Comparison of ENCODE assay signal across 8 mouse cellular contexts in genomic region chr7:80687721-80688555, GRCm38 (mm10). TPM values are rescaled to one million over a fixed set of nuclear protein-coding genes. Genes with fewer than 3 reads are reported as not detected.
A peak's percentile ranks its signal among the peaks of the same experiment; 100 is the strongest.
DNase-seq lines count a peak whose midpoint lies in the region; ATAC-seq lines count a peak whose summit lies in the region.

No protein-coding gene starts in this region.

- peaks cover 15% of the 10 kb centered on the region for H3K4me1 ChIP-seq in embryonic facial prominence, embryonic 14.5 days (ENCODE audit: control insufficient read depth, insufficient read depth, low read length)
- H3K4me1 ChIP-seq in limb, embryonic 11.5 days (ENCODE audit: control insufficient read depth, insufficient read depth, low read length), result peaks cover 4% of the 10 kb centered on the region; the same call in 1 of the 2 replicates
- peaks cover 14% of the 10 kb centered on the region for H3K4me1 ChIP-seq in midbrain, embryonic 12.5 days

- peak; percentile 48 for ATAC-seq in embryonic facial prominence, embryonic 14.5 days (ENCODE audit: low read depth)
- ATAC-seq in limb, embryonic 11.5 days (ENCODE audit: insufficient number of reproducible peaks, low FRiP score, low TSS enrichment, low read depth), result peak; percentile 33; the same call in 1 of the 2 replicates
- peak; percentile 59 for ATAC-seq in midbrain, embryonic 12.5 days (ENCODE audit: low FRiP score, low read depth)

- peak overlapping the region; percentile 96 for H3K27ac ChIP-seq in embryonic facial prominence, embryonic 14.5 days (replicated peaks; ENCODE audit: low read depth, low read length)
- peak overlapping the region; percentile 94 for H3K27ac ChIP-seq in limb, embryonic 11.5 days (replicated peaks; ENCODE audit: low read depth, low read length)
- peak overlapping the region; percentile 96 for H3K27ac ChIP-seq in midbrain, embryonic 12.5 days (replicated peaks)

- peak overlapping the region; percentile 67 for H3K4me2 ChIP-seq in embryonic facial prominence, embryonic 14.5 days (ENCODE audit: low read depth, low read length)
- peak overlapping the region; percentile 75 for H3K4me2 ChIP-seq in limb, embryonic 11.5 days (ENCODE audit: low read depth, severe bottlenecking)
- H3K4me2 ChIP-seq in midbrain, embryonic 12.5 days (replicated peaks), result peak overlapping the region; percentile 67

- H3K9ac ChIP-seq in embryonic facial prominence, embryonic 14.5 days (ENCODE audit: low read depth, low read length), result peak overlapping the region; percentile 96
- H3K9ac ChIP-seq in limb, embryonic 11.5 days (ENCODE audit: low read length), result peak overlapping the region; percentile 93
- H3K9ac ChIP-seq in midbrain, embryonic 12.5 days (replicated peaks), result peak overlapping the region; percentile 95

- H3K36me3 ChIP-seq in embryonic facial prominence, embryonic 14.5 days (ENCODE audit: control insufficient read depth, insufficient read depth, low read length), result no peaks in the 10 kb centered on the region
- H3K36me3 ChIP-seq in limb, embryonic 11.5 days (ENCODE audit: control insufficient read depth, insufficient read depth, low read length), result no peaks in the 10 kb centered on the region
- no peaks in the 10 kb centered on the region for H3K36me3 ChIP-seq in midbrain, embryonic 12.5 days

- peak; percentile 64 for DNase-seq in adrenal gland, postnatal 25 days
- peak; percentile 78 for DNase-seq in embryonic facial prominence, embryonic 14.5 days (ENCODE audit: low spot score)
- DNase-seq in heart, adult 8-10 months (ENCODE audit: low spot score), result peak; percentile 30
- DNase-seq in kidney, adult 8-10 months, result peak; percentile 38 to 48
- peak; percentile 77 for DNase-seq in limb, embryonic 11.5 days (ENCODE audit: low spot score)
- peak; percentile 39 for DNase-seq in skeletal muscle tissue, adult 2 months (ENCODE audit: low read depth, low spot score)
- peak; percentile 66 for DNase-seq in yolk sac, embryonic 10.5 days (ENCODE audit: low spot score)

- no peaks in the 10 kb centered on the region for H3K9me3 ChIP-seq in embryonic facial prominence, embryonic 14.5 days (ENCODE audit: control insufficient read depth, low read length)
- no peaks in the 10 kb centered on the region for H3K9me3 ChIP-seq in limb, embryonic 11.5 days (ENCODE audit: control insufficient read depth, low read length)
- H3K9me3 ChIP-seq in midbrain, embryonic 12.5 days, result no peaks in the 10 kb centered on the region

- no peaks in the 10 kb centered on the region for H3K27me3 ChIP-seq in embryonic facial prominence, embryonic 14.5 days (replicated peaks; ENCODE audit: control insufficient read depth, insufficient read depth, low read length)
- H3K27me3 ChIP-seq in limb, embryonic 11.5 days (ENCODE audit: control insufficient read depth, insufficient read depth, low read length), result no peaks in the 10 kb centered on the region
- no peaks in the 10 kb centered on the region for H3K27me3 ChIP-seq in midbrain, embryonic 12.5 days

- H3K4me3 ChIP-seq in embryonic facial prominence, embryonic 14.5 days (ENCODE audit: low read depth, low read length), result peak overlapping the region; percentile 82
- peak overlapping the region; percentile 80 for H3K4me3 ChIP-seq in limb, embryonic 11.5 days (ENCODE audit: low read depth, low read length)
- H3K4me3 ChIP-seq in midbrain, embryonic 12.5 days, result peak overlapping the region; percentile 76

- 2% methylated on average over 26 of the region's 69 CpGs for WGBS in embryonic facial prominence, embryonic 14.5 days
- under 1% methylated on average over 64 of the region's 69 CpGs for WGBS in limb, embryonic 11.5 days
- WGBS in midbrain, embryonic 12.5 days, result 1% methylated on average over 68 of the region's 69 CpGs

RNA-seq across cellular contexts. Expression of gene Crtc3, which starts 0.7 kb away (rescaled TPM):
- total RNA-seq in adrenal gland, postnatal 25 days (2021), result 34.0 and 39.3 TPM in 2 replicates
- 21.6 and 22.9 TPM in 2 replicates for polyA plus RNA-seq in embryonic facial prominence, embryonic 14.5 days (2014; fragmentation: Nextera tagmentation; extraction: Ambion mirVana)
- total RNA-seq in heart, adult 8-10 months (2022), result 10 to 100 TPM; 10.7 to 12.1 (median 11.7) TPM
- 14.8 and 18.7 TPM in 2 replicates for polyA plus RNA-seq in limb, embryonic 11.5 days (2014; fragmentation: Nextera tagmentation; extraction: Ambion mirVana)
- polyA plus RNA-seq in midbrain, embryonic 12.5 days (2016; fragmentation: Nextera tagmentation; extraction: Ambion mirVana), result 12.6 and 13.7 TPM in 2 replicates

Comparison
In these comparisons a context has a peak if more than half of its experiments do, and no peak if none do; other contexts are left out.
1. Peak in every context shown above with its lines: DNase-seq, ATAC-seq, H3K4me3 ChIP-seq and H3K27ac ChIP-seq.